Mouse (Mus musculus): ENCODE data around the gene Kctd11. TPM values are rescaled to one million over a fixed set of nuclear protein-coding genes. Genes with fewer than 3 reads are reported as not detected.
A peak's percentile ranks its signal among the peaks of the same experiment; 100 is the strongest.

The Kctd11 gene
- total and polyA plus RNA-seq, 3 experiments: 2.3 to 2.9 (median 2.6) TPM

- no peaks in the 10 kb centered on the region for H3K79me2 ChIP-seq (replicated peaks; ENCODE audit: control insufficient read depth, insufficient read depth, low read length)
- TF ChIP-seq POLR2A (IDR thresholded peaks at IDR 0.05; ENCODE audit: insufficient read depth, low read depth, low read length): peak; percentile 31; the same call in 1 of the 2 replicates
- TF ChIP-seq EP300 (IDR thresholded peaks at IDR 0.05; ENCODE audit: insufficient read depth, low read depth, low read length): peak; percentile 89
- peak; percentile 98 for TF ChIP-seq CTCF (IDR thresholded peaks at IDR 0.05)
- WGBS: 3% methylated on average over 12 of the region's 12 CpGs
- intact Hi-C loops (cut with DNase I): loop anchor here (2.0 kb wide), 4 partner anchors 74 to 194 kb away; partner anchors contain the start of genes Polr2a and Senp3
- H3K9ac ChIP-seq (ENCODE audit: low read depth, low read length): no peak overlapping the region
- peak overlapping the region; percentile 13; the same call in 1 of the 2 replicates for H3K4me3 ChIP-seq
- H3K27me3 ChIP-seq (ENCODE audit: control insufficient read depth, insufficient read depth, low read length): no peaks in the 10 kb centered on the region
- no peaks in the 10 kb centered on the region for H3K36me3 ChIP-seq (ENCODE audit: control insufficient read depth, insufficient read depth, low read length)
- DNase-seq: peak; percentile 88 to 89
- H3K27ac ChIP-seq: peak overlapping the region; percentile 79
- peaks cover 5% of the 10 kb centered on the region for H3K4me1 ChIP-seq (ENCODE audit: control insufficient read depth, insufficient read depth, low read length)
Observed at GRCm38 (mm10) chr11:69876867-69877266, 4.3 kb downstream of the Kctd11 start.

- WGBS: 28% methylated on average over 7 of the region's 7 CpGs
- intact Hi-C loops (cut with DNase I): loop anchor here (2.0 kb wide), 4 partner anchors 73 to 193 kb away; partner anchors contain the start of genes Polr2a and Senp3
- no peaks in the 10 kb centered on the region for H3K27me3 ChIP-seq (ENCODE audit: control insufficient read depth, insufficient read depth, low read length)
- H3K9ac ChIP-seq (ENCODE audit: low read depth, low read length): no peak overlapping the region
- peak overlapping the region; percentile 79 for H3K27ac ChIP-seq
- H3K79me2 ChIP-seq (replicated peaks; ENCODE audit: control insufficient read depth, insufficient read depth, low read length): no peaks in the 10 kb centered on the region
- DNase-seq: peak; percentile 64 to 76
- TF ChIP-seq CTCF (IDR thresholded peaks at IDR 0.05) (peak; percentile 47), POLR2A (IDR thresholded peaks at IDR 0.05; ENCODE audit: insufficient read depth, low read depth, low read length) (0 out of 2 replicates have a peak, but pooled peaks have one; percentile 38), EP300 (IDR thresholded peaks at IDR 0.05; ENCODE audit: insufficient read depth, low read depth, low read length) (peak; percentile 82; the same call in 1 of the 2 replicates)
- H3K36me3 ChIP-seq (ENCODE audit: control insufficient read depth, insufficient read depth, low read length): no peaks in the 10 kb centered on the region
- H3K4me1 ChIP-seq (ENCODE audit: control insufficient read depth, insufficient read depth, low read length): peaks cover 3% of the 10 kb centered on the region
- H3K4me3 ChIP-seq: peak overlapping the region; percentile 0; the same call in 1 of the 2 replicates
Observed at GRCm38 (mm10) chr11:69876186-69876585, 5.0 kb downstream of the Kctd11 start.

- H3K4me1 ChIP-seq (ENCODE audit: control insufficient read depth, insufficient read depth, low read length): peaks cover 3% of the 10 kb centered on the region; the same call in 1 of the 2 replicates
- intact Hi-C loops (cut with DNase I): no loop called here
- no peak overlapping the region for H3K9ac ChIP-seq (ENCODE audit: low read depth, low read length)
- H3K27ac ChIP-seq: no peak overlapping the region
- no peaks in the 10 kb centered on the region for H3K36me3 ChIP-seq (ENCODE audit: control insufficient read depth, insufficient read depth, low read length)
- no peak overlapping the region for H3K4me3 ChIP-seq
- H3K79me2 ChIP-seq (replicated peaks; ENCODE audit: control insufficient read depth, insufficient read depth, low read length): no peaks in the 10 kb centered on the region
- no peak for DNase-seq
- TF ChIP-seq CTCF (IDR thresholded peaks at IDR 0.05) (no peak), POLR2A (IDR thresholded peaks at IDR 0.05; ENCODE audit: insufficient read depth, low read depth, low read length) (no peak), EP300 (IDR thresholded peaks at IDR 0.05; ENCODE audit: insufficient read depth, low read depth, low read length) (no peak)
- H3K27me3 ChIP-seq (ENCODE audit: control insufficient read depth, insufficient read depth, low read length): no peaks in the 10 kb centered on the region
- WGBS: 70% methylated on average over 4 of the region's 4 CpGs
Observed at GRCm38 (mm10) chr11:69872451-69872850, 8.8 kb downstream of the Kctd11 start.

DNA sequence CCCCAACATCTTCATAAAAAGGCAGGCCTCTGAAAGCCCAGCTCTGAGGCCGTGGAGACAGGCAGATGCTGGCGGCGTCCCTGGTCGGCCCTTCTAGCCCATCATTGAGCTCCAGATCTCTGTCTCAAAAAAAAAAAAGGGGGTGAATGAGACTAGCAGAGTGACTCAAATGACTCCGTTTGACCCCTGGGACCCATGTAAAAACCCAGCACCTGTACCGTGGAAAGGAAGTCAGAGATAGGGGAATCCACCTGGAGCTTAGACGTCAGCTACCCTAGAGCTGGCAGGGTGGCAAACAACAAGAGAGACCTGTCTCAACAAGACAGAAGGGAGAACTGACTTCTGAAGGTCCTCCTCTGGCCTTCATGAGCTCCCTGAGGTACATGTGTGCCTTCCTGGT, 9.4 kb downstream of the Kctd11 start:
- DNase-seq: no peak
- Histone ChIP-seq H3K4me3 (no peak overlapping the region), H3K36me3 (ENCODE audit: control insufficient read depth, insufficient read depth, low read length) (no peaks in the 10 kb centered on the region), H3K79me2 (replicated peaks; ENCODE audit: control insufficient read depth, insufficient read depth, low read length) (no peaks in the 10 kb centered on the region), H3K27me3 (ENCODE audit: control insufficient read depth, insufficient read depth, low read length) (no peaks in the 10 kb centered on the region), H3K9ac (ENCODE audit: low read depth, low read length) (no peak overlapping the region), H3K4me1 (ENCODE audit: control insufficient read depth, insufficient read depth, low read length) (peaks cover 3% of the 10 kb centered on the region; the same call in 1 of the 2 replicates), H3K27ac (no peak overlapping the region)
- 88% methylated on average over 7 of the region's 7 CpGs for WGBS
- TF ChIP-seq POLR2A (IDR thresholded peaks at IDR 0.05; ENCODE audit: insufficient read depth, low read depth, low read length): no peak
- no peak for TF ChIP-seq CTCF (IDR thresholded peaks at IDR 0.05)
- no peak for TF ChIP-seq EP300 (IDR thresholded peaks at IDR 0.05; ENCODE audit: insufficient read depth, low read depth, low read length)
- intact Hi-C loops (cut with DNase I): no loop called here

DNA sequence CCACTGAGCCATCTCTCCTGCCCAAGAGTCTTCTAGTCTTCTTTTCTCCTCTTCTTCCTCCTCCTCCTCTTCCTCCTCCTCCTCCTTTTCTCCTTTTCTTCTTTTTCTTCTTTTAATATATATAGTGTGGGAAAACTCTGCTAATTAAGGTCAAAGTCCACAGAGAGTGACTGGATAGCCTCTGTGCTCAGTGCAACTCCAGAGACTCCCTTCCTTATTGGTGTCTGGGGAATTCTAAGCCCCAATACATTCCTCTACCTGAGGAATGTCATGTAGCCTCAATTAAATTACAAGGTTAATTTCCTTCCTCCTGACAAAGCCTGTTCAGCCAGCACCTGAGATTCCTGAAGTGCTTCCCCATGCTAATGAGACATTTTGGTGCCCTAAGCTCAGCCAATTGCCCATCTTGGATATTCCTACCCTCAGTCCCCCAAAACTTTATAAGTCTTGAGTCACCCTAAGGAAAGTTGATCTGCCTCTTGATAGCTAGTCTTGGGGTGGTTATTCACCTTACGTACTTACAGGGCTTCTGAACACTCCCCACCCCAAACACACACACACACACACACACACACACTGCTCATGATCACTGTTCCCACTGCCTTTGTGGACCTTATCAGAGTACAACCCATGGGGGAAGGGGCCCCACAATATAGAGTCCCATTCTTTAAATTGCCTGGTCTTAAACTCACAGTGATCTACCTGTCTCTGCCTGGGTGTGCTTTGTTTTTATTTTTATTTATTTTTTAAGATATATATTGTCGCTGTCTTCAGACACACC, 10.7 kb downstream of the Kctd11 start:
- Histone ChIP-seq H3K27me3 (ENCODE audit: control insufficient read depth, insufficient read depth, low read length) (no peaks in the 10 kb centered on the region), H3K36me3 (ENCODE audit: control insufficient read depth, insufficient read depth, low read length) (no peaks in the 10 kb centered on the region), H3K4me3 (no peak overlapping the region), H3K27ac (no peak overlapping the region), H3K9ac (ENCODE audit: low read depth, low read length) (no peak overlapping the region), H3K4me1 (ENCODE audit: control insufficient read depth, insufficient read depth, low read length) (0 out of 2 replicates have a peak, but pooled peaks cover 3% of the 10 kb centered on the region), H3K79me2 (replicated peaks; ENCODE audit: control insufficient read depth, insufficient read depth, low read length) (no peaks in the 10 kb centered on the region)
- DNase-seq: no peak
- TF ChIP-seq EP300 (IDR thresholded peaks at IDR 0.05; ENCODE audit: insufficient read depth, low read depth, low read length) (no peak), CTCF (IDR thresholded peaks at IDR 0.05) (no peak)
- intact Hi-C loops (cut with DNase I): no loop called here
- WGBS: 86% methylated on average over 2 of the region's 2 CpGs

DNA sequence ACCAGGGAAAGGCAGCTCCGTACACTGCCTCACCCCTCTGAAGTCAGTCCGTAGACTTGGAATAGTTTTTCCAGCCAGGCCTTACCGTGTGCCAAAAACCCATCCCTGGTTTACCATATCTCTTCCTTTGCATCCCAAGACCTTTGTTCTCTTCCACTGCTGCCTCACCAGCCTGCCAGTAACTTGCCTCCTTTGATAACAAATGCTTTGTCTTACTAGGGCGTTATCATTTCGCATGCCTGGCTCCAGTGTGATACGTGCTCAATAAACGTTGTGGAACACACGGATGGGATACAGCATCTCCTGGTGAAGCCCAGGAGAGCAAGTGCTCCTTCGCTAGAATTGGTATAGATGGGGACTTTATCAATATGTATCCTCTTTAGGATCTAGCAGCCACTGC, 13.9 kb downstream of the Kctd11 start:
- Histone ChIP-seq H3K4me1 (ENCODE audit: control insufficient read depth, insufficient read depth, low read length) (peaks cover 7% of the 10 kb centered on the region), H3K4me3 (no peak overlapping the region), H3K27ac (no peak overlapping the region), H3K27me3 (ENCODE audit: control insufficient read depth, insufficient read depth, low read length) (no peaks in the 10 kb centered on the region), H3K36me3 (ENCODE audit: control insufficient read depth, insufficient read depth, low read length) (no peaks in the 10 kb centered on the region), H3K79me2 (replicated peaks; ENCODE audit: control insufficient read depth, insufficient read depth, low read length) (no peaks in the 10 kb centered on the region), H3K9ac (ENCODE audit: low read depth, low read length) (no peak overlapping the region)
- WGBS: 36% methylated on average over 9 of the region's 9 CpGs
- intact Hi-C loops (cut with DNase I): no loop called here
- no peak for DNase-seq
- TF ChIP-seq POLR2A (IDR thresholded peaks at IDR 0.05; ENCODE audit: insufficient read depth, low read depth, low read length): no peak
- no peak for TF ChIP-seq EP300 (IDR thresholded peaks at IDR 0.05; ENCODE audit: insufficient read depth, low read depth, low read length)
- no peak for TF ChIP-seq CTCF (IDR thresholded peaks at IDR 0.05)
